8 mouse cellular contexts compared by ENCODE assay signal in genomic region chr15:83036900-83037519, GRCm38 (mm10). TPM values are rescaled to one million over a fixed set of nuclear protein-coding genes. Genes with fewer than 3 reads are reported as not detected.
A peak's percentile ranks its signal among the peaks of the same experiment; 100 is the strongest.
DNase-seq lines count a peak whose midpoint lies in the region; ATAC-seq and TF ChIP-seq lines count a peak whose summit lies in the region.

No protein-coding gene starts in this region.

- no peaks in the 10 kb centered on the region for H3K9me3 ChIP-seq in heart, postnatal 0 days (replicated peaks; ENCODE audit: control insufficient read depth, low read length)

- peaks cover 26% of the 10 kb centered on the region for H3K4me1 ChIP-seq in heart, postnatal 0 days (ENCODE audit: control insufficient read depth, insufficient read depth)

- no peaks in the 10 kb centered on the region for H3K36me3 ChIP-seq in heart, postnatal 0 days (replicated peaks; ENCODE audit: control insufficient read depth, insufficient read depth, low read length)

- DNase-seq in gastrocnemius, postnatal 10 days, result peak; percentile 39
- DNase-seq in gastrocnemius, adult 8-10 months (ENCODE audit: low spot score in 2 of 2), result no peak
- peak; percentile 68 for DNase-seq in right cerebral cortex, adult 18-20 months
- DNase-seq in right cerebral cortex, postnatal 25 days, result no peak
- DNase-seq in heart, postnatal 0 days (ENCODE audit: low spot score), result peak; percentile 70
- peak; percentile 45 to 58 for DNase-seq in right cerebral cortex, adult 2 months (ENCODE audit: low spot score in 2 of 2)
- no peak for DNase-seq in thymus, postnatal 10 days (ENCODE audit: low spot score in 2 of 2)

- no peak overlapping the region for H3K4me3 ChIP-seq in heart, postnatal 0 days (ENCODE audit: low read depth, low read length)

- no peak overlapping the region for H3K4me2 ChIP-seq in heart, postnatal 0 days (ENCODE audit: low read depth, low read length)

- ATAC-seq in heart, postnatal 0 days (ENCODE audit: insufficient read depth, low read depth), result peak; percentile 72
- no peak for ATAC-seq in granulocyte monocyte progenitor cell, adult 5-6 weeks (replicated peaks; ENCODE audit: poor library complexity, severe bottlenecking)

- WGBS in heart, postnatal 0 days, result 42% methylated on average over 14 of the region's 14 CpGs

- no peak for TF ChIP-seq CTCF in heart, postnatal 0 days (IDR thresholded peaks at IDR 0.05; ENCODE audit: low read depth)

- TF ChIP-seq EP300 in heart, postnatal 0 days (IDR thresholded peaks at IDR 0.05; ENCODE audit: low read depth), result no peak

- H3K27me3 ChIP-seq in heart, postnatal 0 days (ENCODE audit: control insufficient read depth, insufficient read depth, low read length), result peaks cover 17% of the 10 kb centered on the region; the same call in 1 of the 2 replicates

- H3K9ac ChIP-seq in heart, postnatal 0 days (replicated peaks; ENCODE audit: low read depth, low read length), result no peak overlapping the region

- H3K27ac ChIP-seq in heart, postnatal 0 days (ENCODE audit: low read depth), result no peak overlapping the region

RNA-seq across cellular contexts. Expression of gene Nfam1, which starts 3.9 kb away (rescaled TPM):
- total RNA-seq in gastrocnemius, postnatal 10 days (2021), result 1 to 10 TPM; 1.4 to 3.0 TPM
- total RNA-seq in gastrocnemius, adult 8-10 months (2022), result under 1 TPM; 0.12 to 0.43 (median 0.28) TPM
- total RNA-seq in heart, postnatal 0 days (2014; rRNA removed; ENCODE audit: low replicate concordance), result 0.38 and 0.54 TPM in 2 replicates
- 0.99 and 1.2 TPM in 2 replicates for polyA plus RNA-seq in heart, postnatal 0 days (2015; fragmentation: Nextera tagmentation; extraction: Ambion mirVana)
- 60.7 and 62.4 TPM in 2 replicates for total RNA-seq in granulocyte monocyte progenitor cell, adult 5-6 weeks (2014; fragmentation: Nextera tagmentation)
- 45.3 and 52.8 TPM in 2 replicates for total RNA-seq in granulocyte monocyte progenitor cell, adult 5-6 weeks (2017)

RNA-seq across cellular contexts. Expression of gene Tcf20, which starts 49.3 kb away (rescaled TPM):
- total RNA-seq in gastrocnemius, postnatal 10 days (2021), result 10 to 100 TPM; 33.4 to 40.6 TPM
- 10 to 100 TPM; 28.0 to 36.3 (median 32.1) TPM for total RNA-seq in gastrocnemius, adult 8-10 months (2022)
- 36.7 and 43.6 TPM in 2 replicates for total RNA-seq in heart, postnatal 0 days (2014; rRNA removed; ENCODE audit: low replicate concordance)
- 3.0 TPM in 2 replicates for polyA plus RNA-seq in heart, postnatal 0 days (2015; fragmentation: Nextera tagmentation; extraction: Ambion mirVana)
- total RNA-seq in granulocyte monocyte progenitor cell, adult 5-6 weeks (2014; fragmentation: Nextera tagmentation), result 52.2 and 56.9 TPM in 2 replicates
- total RNA-seq in granulocyte monocyte progenitor cell, adult 5-6 weeks (2017), result 76.8 and 81.2 TPM in 2 replicates

RNA-seq across cellular contexts. Expression of gene Serhl, which starts 52.3 kb away (rescaled TPM):
- total RNA-seq in gastrocnemius, postnatal 10 days (2021), result 10 to 100 TPM; 34.8 to 35.4 TPM
- 10 to 100 TPM; 19.2 to 30.2 (median 25.4) TPM for total RNA-seq in gastrocnemius, adult 8-10 months (2022)
- 80.4 and 110 TPM in 2 replicates for total RNA-seq in heart, postnatal 0 days (2014; rRNA removed; ENCODE audit: low replicate concordance)
- polyA plus RNA-seq in heart, postnatal 0 days (2015; fragmentation: Nextera tagmentation; extraction: Ambion mirVana), result 81.6 and 84.0 TPM in 2 replicates
- 48.6 and 66.5 TPM in 2 replicates for total RNA-seq in granulocyte monocyte progenitor cell, adult 5-6 weeks (2014; fragmentation: Nextera tagmentation)
- total RNA-seq in granulocyte monocyte progenitor cell, adult 5-6 weeks (2017), result 28.0 and 39.1 TPM in 2 replicates

Comparison
In these comparisons a context has a peak if more than half of its experiments do, and no peak if none do; other contexts are left out.
1. DNase-seq: peak in gastrocnemius, postnatal 10 days (single experiment), right cerebral cortex, adult 18-20 months (single experiment), heart, postnatal 0 days (single experiment) and right cerebral cortex, adult 2 months (2 of 2); none in gastrocnemius, adult 8-10 months (0 of 2), right cerebral cortex, postnatal 25 days (single experiment) and thymus, postnatal 10 days (0 of 2).
2. RNA of gene Nfam1, which starts 3.9 kb away (total RNA-seq): 45.3 to 62.4 TPM in granulocyte monocyte progenitor cell, adult 5-6 weeks; 1.4 to 3.0 TPM in gastrocnemius, postnatal 10 days, 0.38 to 0.54 TPM in heart, postnatal 0 days and 0.12 to 0.43 TPM in gastrocnemius, adult 8-10 months; every median in the first group is over 10 times any median in the second.